Comparison of ENCODE assay signal across 8 mouse cellular contexts in genomic region chr2:119798246-119798927, GRCm38 (mm10). TPM values are rescaled to one million over a fixed set of nuclear protein-coding genes. Genes with fewer than 3 reads are reported as not detected.
DNase-seq lines count a peak whose midpoint lies in the region; ATAC-seq lines count a peak whose summit lies in the region.
"Had no signal": no experiment of that assay in that cellular context is flagged by ENCODE, and none has a peak within 500 bp of the region (broad histone marks: within the 10 kb centered on the region; RNA-seq: fewer than 3 reads in every experiment).

No protein-coding gene starts in this region.

- WGBS in heart, embryonic 15.5 days = 9% methylated on average over 13 of the region's 13 CpGs
- WGBS in stomach, embryonic 14.5 days = 13% methylated on average over 13 of the region's 13 CpGs

- H3K4me2 ChIP-seq in heart, embryonic 15.5 days = peak overlapping the region; percentile 97
- peak overlapping the region; percentile 91; the same call in 1 of the 2 replicates for H3K4me2 ChIP-seq in stomach, embryonic 14.5 days (replicated peaks; ENCODE audit: low read depth, low read length)

- peak; percentile 75 for DNase-seq in Muller cell, postnatal 12 days (ENCODE audit: inconsistent ontology term)
- DNase-seq in kidney, postnatal 36 days = peak; percentile 56 to 85

- peak; percentile 43 for ATAC-seq in CD4-positive, CD25-positive, alpha-beta regulatory T cell, adult 4 months
- ATAC-seq in common myeloid progenitor, adult 5-6 weeks (replicated peaks; ENCODE audit: low read depth, poor library complexity, severe bottlenecking) = peak; percentile 55
- 0 out of 2 replicates have a peak, but pooled peaks have one; percentile 13 for ATAC-seq in heart, embryonic 15.5 days (replicated peaks; ENCODE audit: insufficient number of reproducible peaks, insufficient read depth, low FRiP score, low read depth)
- ATAC-seq in megakaryocyte-erythroid progenitor cell, adult 5-6 weeks (replicated peaks; ENCODE audit: low FRiP score, low TSS enrichment, poor library complexity, severe bottlenecking) = peak; percentile 42; the same call in 1 of the 2 replicates
- ATAC-seq in stomach, embryonic 14.5 days (ENCODE audit: insufficient number of reproducible peaks, insufficient read depth, low FRiP score, low read depth) = no peak

- H3K9me3 ChIP-seq in heart, embryonic 15.5 days (replicated peaks) = no peaks in the 10 kb centered on the region
- H3K9me3 ChIP-seq in stomach, embryonic 14.5 days (ENCODE audit: control insufficient read depth, low read depth, low read length) = no peaks in the 10 kb centered on the region

- no peaks in the 10 kb centered on the region for H3K36me3 ChIP-seq in heart, embryonic 15.5 days
- H3K36me3 ChIP-seq in stomach, embryonic 14.5 days (ENCODE audit: control insufficient read depth, insufficient read depth, low read length) = no peaks in the 10 kb centered on the region

- no peak overlapping the region for H3K9ac ChIP-seq in heart, embryonic 15.5 days
- H3K9ac ChIP-seq in stomach, embryonic 14.5 days (replicated peaks; ENCODE audit: low read depth, low read length) = no peak overlapping the region

- peaks cover 15% of the 10 kb centered on the region for H3K27me3 ChIP-seq in heart, embryonic 15.5 days
- H3K27me3 ChIP-seq in stomach, embryonic 14.5 days (ENCODE audit: control insufficient read depth, insufficient read depth, low read length) = no peaks in the 10 kb centered on the region

- peaks cover 37% of the 10 kb centered on the region for H3K4me1 ChIP-seq in heart, embryonic 15.5 days (replicated peaks)
- H3K4me1 ChIP-seq in stomach, embryonic 14.5 days (ENCODE audit: control insufficient read depth, insufficient read depth, low read length) = peaks cover 23% of the 10 kb centered on the region

- H3K4me3 ChIP-seq in heart, embryonic 15.5 days = peak overlapping the region; percentile 63
- no peak overlapping the region for H3K4me3 ChIP-seq in stomach, embryonic 14.5 days (ENCODE audit: low read depth, low read length)

- H3K27ac ChIP-seq in heart, embryonic 15.5 days = peak overlapping the region; percentile 43; the same call in 1 of the 2 replicates
- H3K27ac ChIP-seq in stomach, embryonic 14.5 days (ENCODE audit: low read length) = no peak overlapping the region
- H3K27ac ChIP-seq: macrophage had no signal

RNA-seq across cellular contexts. Expression of gene Tyro3, which starts 0.9 kb away (rescaled TPM):
- polyA plus RNA-seq in CD4-positive, CD25-positive, alpha-beta regulatory T cell, adult 4 months (2017; shearing (Covaris generic)) = 1 to 10 TPM; 1.1 to 1.3 TPM
- total RNA-seq in common myeloid progenitor, adult 5-6 weeks (2017) = 1.1 TPM in 1 of 2 replicates, not detected in the other
- polyA plus RNA-seq in heart, embryonic 15.5 days (2015; fragmentation: Nextera tagmentation; extraction: Ambion mirVana) = 6.2 and 8.5 TPM in 2 replicates
- 0.45 TPM in 1 of 2 replicates, not detected in the other for total RNA-seq in megakaryocyte-erythroid progenitor cell, adult 5-6 weeks (2014; fragmentation: Nextera tagmentation)
- not detected in 2 replicates for total RNA-seq in megakaryocyte-erythroid progenitor cell, adult 5-6 weeks (2017)
- polyA plus RNA-seq in stomach, embryonic 14.5 days (2014; fragmentation: Nextera tagmentation; extraction: Ambion mirVana) = 27.2 TPM in 2 replicates

RNA-seq across cellular contexts. Expression of gene Rpap1, which starts 11.1 kb away (rescaled TPM):
- polyA plus RNA-seq in CD4-positive, CD25-positive, alpha-beta regulatory T cell, adult 4 months (2017; shearing (Covaris generic)) = 10 to 100 TPM; 15.7 to 34.0 TPM
- total RNA-seq in common myeloid progenitor, adult 5-6 weeks (2017) = 9.1 and 11.2 TPM in 2 replicates
- 15.4 and 20.6 TPM in 2 replicates for polyA plus RNA-seq in heart, embryonic 15.5 days (2015; fragmentation: Nextera tagmentation; extraction: Ambion mirVana)
- 22.5 and 24.4 TPM in 2 replicates for total RNA-seq in megakaryocyte-erythroid progenitor cell, adult 5-6 weeks (2014; fragmentation: Nextera tagmentation)
- 5.0 and 9.1 TPM in 2 replicates for total RNA-seq in megakaryocyte-erythroid progenitor cell, adult 5-6 weeks (2017)
- 26.6 and 28.2 TPM in 2 replicates for polyA plus RNA-seq in stomach, embryonic 14.5 days (2014; fragmentation: Nextera tagmentation; extraction: Ambion mirVana)

RNA-seq across cellular contexts. Expression of gene Ltk, which starts 38.2 kb away (rescaled TPM):
- not detected for polyA plus RNA-seq in CD4-positive, CD25-positive, alpha-beta regulatory T cell, adult 4 months (2017; shearing (Covaris generic))
- not detected in 2 replicates for total RNA-seq in common myeloid progenitor, adult 5-6 weeks (2017)
- polyA plus RNA-seq in heart, embryonic 15.5 days (2015; fragmentation: Nextera tagmentation; extraction: Ambion mirVana) = 0.10 and 0.22 TPM in 2 replicates
- total RNA-seq in megakaryocyte-erythroid progenitor cell, adult 5-6 weeks (2014; fragmentation: Nextera tagmentation) = not detected in 2 replicates
- not detected in 2 replicates for total RNA-seq in megakaryocyte-erythroid progenitor cell, adult 5-6 weeks (2017)
- polyA plus RNA-seq in stomach, embryonic 14.5 days (2014; fragmentation: Nextera tagmentation; extraction: Ambion mirVana) = 3.1 and 3.3 TPM in 2 replicates
- polyA plus RNA-seq: macrophage had no signal

RNA-seq across cellular contexts. Expression of gene Itpka, which starts 56.2 kb away (rescaled TPM):
- polyA plus RNA-seq in CD4-positive, CD25-positive, alpha-beta regulatory T cell, adult 4 months (2017; shearing (Covaris generic)) = under 1 TPM in 1 of 2 experiments, not detected in 1; 0.30 TPM
- 0.18 TPM in 1 of 2 replicates, not detected in the other for total RNA-seq in common myeloid progenitor, adult 5-6 weeks (2017)
- 2.0 and 2.4 TPM in 2 replicates for polyA plus RNA-seq in heart, embryonic 15.5 days (2015; fragmentation: Nextera tagmentation; extraction: Ambion mirVana)
- not detected in 2 replicates for total RNA-seq in megakaryocyte-erythroid progenitor cell, adult 5-6 weeks (2014; fragmentation: Nextera tagmentation)
- total RNA-seq in megakaryocyte-erythroid progenitor cell, adult 5-6 weeks (2017) = not detected in 2 replicates
- polyA plus RNA-seq in stomach, embryonic 14.5 days (2014; fragmentation: Nextera tagmentation; extraction: Ambion mirVana) = 10.5 and 12.1 TPM in 2 replicates
- polyA plus RNA-seq: macrophage had no signal
